Mouse (Mus musculus) midbrain, postnatal 0 days (tissue): ENCODE measurements around the gene Traip. TPM values are rescaled to one million over a fixed set of nuclear protein-coding genes. Genes with fewer than 3 reads are reported as not detected.
A peak's percentile ranks its signal among the peaks of the same experiment; 100 is the strongest.

Experiments
- ATAC-seq: fragments of 200-750 bp; cut with Nextera tagmentation; 2 replicates; pipeline ENCODE4 v1.8.0; 2017; ENCODE audit warnings: moderate number of reproducible peaks, mild to moderate bottlenecking, moderate TSS enrichment, moderate library complexity; ENCODE audit not compliant: low FRiP score
- DNase-seq: peaks from one replicate; pipeline ENCODE4 v3.0.0-alpha.2; 2015; ENCODE audit warnings: low spot score
- H3K27ac ChIP-seq: fragments of 300-500 bp; sonication (generic); 2 replicates; pipeline ENCODE4 v1.5.1; 2014; ENCODE audit warnings: low read depth, mild to moderate bottlenecking, low read length, mixed read lengths
- H3K27me3 ChIP-seq: fragments of 300-500 bp; sonication (generic); 2 replicates; pipeline ENCODE4 v1.6.1; 2014; ENCODE audit warnings: low read length, control low read depth, mixed read lengths; ENCODE audit not compliant: insufficient read depth
- H3K36me3 ChIP-seq: fragments of 300-500 bp; sonication (generic); 2 replicates; pipeline ENCODE4 v1.6.1; 2014; ENCODE audit warnings: low read length, control low read depth, mixed read lengths; ENCODE audit not compliant: insufficient read depth
- H3K4me1 ChIP-seq: fragments of 300-500 bp; sonication (generic); 2 replicates; pipeline ENCODE4 v1.6.1; 2014; ENCODE audit warnings: mild to moderate bottlenecking, control low read depth, antibody characterized with exemption, low read length, mixed read lengths; ENCODE audit not compliant: insufficient read depth
- H3K4me2 ChIP-seq: fragments of 300-500 bp; sonication (generic); 2 replicates; pipeline ENCODE4 v1.6.1; 2014; ENCODE audit warnings: low read depth, mild to moderate bottlenecking, low read length, mixed read lengths; ENCODE audit not compliant: poor library complexity, severe bottlenecking
- H3K4me3 ChIP-seq: fragments of 300-500 bp; sonication (generic); 2 replicates; pipeline ENCODE4 v1.5.1; 2014; ENCODE audit warnings: low read depth, mild to moderate bottlenecking, low read length, moderate library complexity
- H3K9ac ChIP-seq: fragments of 300-500 bp; sonication (generic); replicated peaks from 2 replicates; pipeline ENCODE4 v1.6.1; 2014; ENCODE audit warnings: mild to moderate bottlenecking, low read length, moderate library complexity, mixed read lengths; ENCODE audit not compliant: poor library complexity, severe bottlenecking
- H3K9me3 ChIP-seq: fragments of 300-500 bp; sonication (generic); 2 replicates; pipeline ENCODE4 v1.6.1; 2016; ENCODE audit warnings: low read length, control low read depth
- CTCF ChIP-seq: IDR thresholded peaks from 2 replicates; pipeline ENCODE4 v1.5.1; 2016; ENCODE audit warnings: antibody characterized with exemption, mild to moderate bottlenecking
- WGBS: fragments of 180-500 bp; shearing (Covaris S2); extraction: QIAGEN DNeasy Blood & Tissue Kit; methylation state at CpG from one replicate; pipeline ENCODE4 v1.1.7; 2014; 5-methylcytosine and 5-hydroxymethylcytosine counted together
- polyA plus RNA-seq: library from polyadenylated mRNA; unstranded; fragments of >200 nt; fragmentation: Nextera tagmentation; extraction: Ambion mirVana; gene quantifications from 2 replicates; pipeline ENCODE4 v1.2.1, GENCODE M21; 2015
- total RNA-seq: library from RNA; depleted of rRNA; stranded (reverse); fragments of >200 nt; gene quantifications from 2 replicates; pipeline ENCODE4 v1.2.3, GENCODE M21; 2014; rRNA removed

Traip gene
- 9.0 and 11.4 TPM in 2 replicates for total RNA-seq
- 11.6 and 12.0 TPM in 2 replicates for polyA plus RNA-seq

GRCm38 (mm10) chr9:107949922-107950235 is at the start of gene Traip:
Gene Traip, plus strand, starts transcription at chr9:107950136.
- no peak for ATAC-seq

GRCm38 (mm10) chr9:107900840-107901626 is 48.9 kb upstream of the Traip start:
- Histone ChIP-seq H3K9ac (peak overlapping the region; percentile 34; the same call in 1 of the 2 replicates), H3K9me3 (no peaks in the 10 kb centered on the region), H3K4me3 (peak overlapping the region; percentile 30), H3K4me1 (no peaks in the 10 kb centered on the region), H3K4me2 (peak overlapping the region; percentile 58), H3K27me3 (no peaks in the 10 kb centered on the region), H3K36me3 (peaks cover 11% of the 10 kb centered on the region), H3K27ac (no peak overlapping the region)
- TF ChIP-seq CTCF = peak; percentile 84
- DNase-seq (peak; percentile 91), ATAC-seq (peak; percentile 66; the same call in 1 of the 2 replicates)
- 12% methylated on average over 40 of the region's 44 CpGs for WGBS

More at GRCm38 (mm10) chr9:107949922-107950235, at the start of gene Traip:
- no peak for TF ChIP-seq CTCF
- DNase-seq = no peak
- Histone ChIP-seq H3K4me3 (peak within 1 kb of the TSS; percentile 49), H3K4me2 (peak within 1 kb of the TSS; percentile 63), H3K36me3 (peaks cover 29% of the 10 kb centered on the region), H3K27ac (peak within 1 kb of the TSS; percentile 70), H3K9ac (peak within 1 kb of the TSS; percentile 29; the same call in 1 of the 2 replicates), H3K4me1 (no peaks in the 10 kb centered on the region), H3K27me3 (no peaks in the 10 kb centered on the region), H3K9me3 (no peaks in the 10 kb centered on the region)
- 92% methylated on average over 10 of the region's 10 CpGs for WGBS

- peaks cover 1% of the 10 kb centered on the region; the same call in 1 of the 2 replicates for H3K4me1 ChIP-seq
- H3K27ac ChIP-seq = no peak overlapping the region
- peak overlapping the region; percentile 30 for H3K4me3 ChIP-seq
- ATAC-seq (no peak), DNase-seq (no peak)
- 13% methylated on average over 17 of the region's 17 CpGs for WGBS
- H3K9ac ChIP-seq = no peak overlapping the region
- H3K9me3 ChIP-seq = no peaks in the 10 kb centered on the region
- H3K27me3 ChIP-seq = no peaks in the 10 kb centered on the region
- peaks cover 11% of the 10 kb centered on the region for H3K36me3 ChIP-seq
- no peak for TF ChIP-seq CTCF
- H3K4me2 ChIP-seq = peak overlapping the region; percentile 58
Observed at GRCm38 (mm10) chr9:107901627-107901914, 48.4 kb upstream of the Traip start.

DNA sequence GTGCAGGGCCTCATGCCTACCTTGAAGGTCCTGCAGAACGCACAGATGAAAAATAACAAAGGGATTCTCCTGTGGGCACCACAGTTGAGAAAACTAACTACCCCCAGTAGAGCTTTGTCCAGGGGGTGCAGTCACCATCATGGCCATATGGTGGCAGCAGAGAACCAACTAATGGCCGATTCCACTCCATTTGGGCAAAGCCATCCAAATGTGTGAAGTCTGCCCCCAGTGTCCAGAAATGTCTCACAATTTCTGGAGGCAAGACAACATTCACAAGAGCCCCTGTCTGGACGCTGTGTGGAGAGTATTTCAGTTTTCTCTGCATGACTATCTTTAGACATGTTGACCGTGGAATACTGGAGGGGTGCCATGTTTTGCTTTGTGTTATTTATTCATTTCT is 45.2 kb upstream of the Traip start:
- H3K36me3 ChIP-seq = peaks cover 11% of the 10 kb centered on the region
- WGBS = 2% methylated on average over 4 of the region's 4 CpGs
- peak; percentile 55 for ATAC-seq
- peaks cover 5% of the 10 kb centered on the region; the same call in 1 of the 2 replicates for H3K4me1 ChIP-seq
- peak; percentile 91 for DNase-seq
- H3K9me3 ChIP-seq = no peaks in the 10 kb centered on the region
- H3K27me3 ChIP-seq = no peaks in the 10 kb centered on the region
- H3K4me2 ChIP-seq = no peak overlapping the region
- H3K27ac ChIP-seq = 0 out of 2 replicates have a peak overlapping the region, but pooled peaks have one; percentile 38
- H3K9ac ChIP-seq = no peak overlapping the region
- H3K4me3 ChIP-seq = no peak overlapping the region
- TF ChIP-seq CTCF = peak; percentile 98

DNA sequence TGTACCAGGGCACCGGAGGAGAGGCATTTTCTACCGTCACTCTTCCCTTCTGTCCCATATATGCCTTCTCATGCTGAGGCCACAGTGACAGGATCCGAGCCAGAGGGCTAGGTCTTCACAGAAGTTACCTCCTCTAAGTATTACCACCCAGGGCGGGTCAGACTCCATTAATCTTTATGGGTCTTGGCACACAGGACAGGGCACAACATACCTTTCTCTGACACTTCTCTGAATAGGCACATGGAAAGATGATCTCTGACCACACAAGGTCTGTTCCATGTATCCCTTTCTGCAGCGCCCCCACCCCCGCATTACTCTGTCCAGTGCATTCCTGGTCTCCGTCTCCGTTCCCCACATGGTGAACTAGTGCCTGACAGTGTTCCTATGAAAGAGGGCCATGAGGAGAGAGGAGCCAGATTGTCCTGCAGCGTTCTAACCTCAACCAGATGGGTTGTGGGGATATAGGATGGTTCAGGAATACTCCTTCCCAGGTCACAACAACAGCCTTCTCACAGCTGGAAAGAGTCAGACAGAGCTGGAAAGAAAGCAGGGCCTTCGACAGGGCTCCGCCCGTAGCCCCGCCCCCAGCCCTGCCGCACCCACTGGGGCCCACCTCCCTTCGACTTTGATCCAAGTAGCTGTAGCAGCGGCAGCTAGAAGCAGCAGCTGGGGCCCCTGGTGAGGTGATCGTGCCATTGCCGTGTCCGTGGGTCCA is 43.5 kb upstream of the Traip start, which contains the start of gene Mst1r:
Gene Mst1r (plus strand): TSS at position 622 of the 715 bp plus-strand sequence.
- H3K9ac ChIP-seq = 0 out of 2 replicates have a peak within 1 kb of the TSS, but pooled peaks have one; percentile 4
- no peaks in the 10 kb centered on the region for H3K27me3 ChIP-seq
- no peak within 1 kb of the TSS for H3K27ac ChIP-seq
- TF ChIP-seq CTCF = no peak
- no peak for DNase-seq
- H3K9me3 ChIP-seq = no peaks in the 10 kb centered on the region
- ATAC-seq = no peak
- 0 out of 2 replicates have a peak, but pooled peaks cover 4% of the 10 kb centered on the region for H3K36me3 ChIP-seq
- peaks cover 5% of the 10 kb centered on the region; the same call in 1 of the 2 replicates for H3K4me1 ChIP-seq
- peak within 1 kb of the TSS; percentile 13; the same call in 1 of the 2 replicates for H3K4me3 ChIP-seq
- 24% methylated on average over 19 of the region's 19 CpGs for WGBS
- peak within 1 kb of the TSS; percentile 39 for H3K4me2 ChIP-seq
